Mouse (Mus musculus) embryonic facial prominence, embryonic 13.5 days (tissue): Measurements from ENCODE around the gene Zfp12. TPM values are rescaled to one million over a fixed set of nuclear protein-coding genes. Genes with fewer than 3 reads are reported as not detected.

Experiments
- ATAC-seq: fragments of 200-750 bp; cut with Nextera tagmentation; 2 replicates; pipeline ENCODE4 v1.8.0; 2017; ENCODE audit warnings: low read depth; ENCODE audit not compliant: insufficient number of reproducible peaks, insufficient read depth, low FRiP score, low TSS enrichment
- H3K27ac ChIP-seq: fragments of 300-500 bp; sonication (generic); 2 replicates; pipeline ENCODE4 v1.5.1; 2015; ENCODE audit warnings: moderate library complexity, mild to moderate bottlenecking, inconsistent platforms
- H3K27me3 ChIP-seq: fragments of 300-500 bp; sonication (generic); 2 replicates; pipeline ENCODE4 v1.6.1; 2015; ENCODE audit warnings: mild to moderate bottlenecking, inconsistent platforms
- H3K36me3 ChIP-seq: fragments of 300-500 bp; sonication (generic); 2 replicates; pipeline ENCODE4 v1.6.1; 2015; ENCODE audit warnings: mild to moderate bottlenecking, inconsistent platforms
- H3K4me1 ChIP-seq: fragments of 300-500 bp; sonication (generic); 2 replicates; pipeline ENCODE4 v1.6.1; 2015; ENCODE audit warnings: inconsistent platforms
- H3K4me2 ChIP-seq: fragments of 300-500 bp; sonication (generic); 2 replicates; pipeline ENCODE4 v1.6.1; 2015; ENCODE audit warnings: moderate library complexity, mild to moderate bottlenecking, inconsistent platforms
- H3K4me3 ChIP-seq: fragments of 300-500 bp; sonication (generic); 2 replicates; pipeline ENCODE4 v1.5.1; 2015; ENCODE audit warnings: mild to moderate bottlenecking, inconsistent platforms
- H3K9ac ChIP-seq: fragments of 300-500 bp; sonication (generic); 2 replicates; pipeline ENCODE4 v1.6.1; 2015; ENCODE audit warnings: mild to moderate bottlenecking, inconsistent platforms
- H3K9me3 ChIP-seq: fragments of 300-500 bp; sonication (generic); 2 replicates; pipeline ENCODE4 v1.6.1; 2016; ENCODE audit warnings: inconsistent platforms
- WGBS: fragments of 180-500 bp; shearing (Covaris S2); methylation state at CpG from one replicate; pipeline ENCODE4 v1.1.7; 2015; ENCODE audit warnings: mixed read lengths; 5-methylcytosine and 5-hydroxymethylcytosine counted together
- polyA plus RNA-seq: library from polyadenylated mRNA; unstranded; fragments of >200 nt; fragmentation: Nextera tagmentation; extraction: Ambion mirVana; gene quantifications from 2 replicates; pipeline ENCODE4 v1.2.1, GENCODE M21; 2015

Zfp12 gene
- polyA plus RNA-seq, 1 experiment from 2014 or later, result 23.0 TPM

DNA sequence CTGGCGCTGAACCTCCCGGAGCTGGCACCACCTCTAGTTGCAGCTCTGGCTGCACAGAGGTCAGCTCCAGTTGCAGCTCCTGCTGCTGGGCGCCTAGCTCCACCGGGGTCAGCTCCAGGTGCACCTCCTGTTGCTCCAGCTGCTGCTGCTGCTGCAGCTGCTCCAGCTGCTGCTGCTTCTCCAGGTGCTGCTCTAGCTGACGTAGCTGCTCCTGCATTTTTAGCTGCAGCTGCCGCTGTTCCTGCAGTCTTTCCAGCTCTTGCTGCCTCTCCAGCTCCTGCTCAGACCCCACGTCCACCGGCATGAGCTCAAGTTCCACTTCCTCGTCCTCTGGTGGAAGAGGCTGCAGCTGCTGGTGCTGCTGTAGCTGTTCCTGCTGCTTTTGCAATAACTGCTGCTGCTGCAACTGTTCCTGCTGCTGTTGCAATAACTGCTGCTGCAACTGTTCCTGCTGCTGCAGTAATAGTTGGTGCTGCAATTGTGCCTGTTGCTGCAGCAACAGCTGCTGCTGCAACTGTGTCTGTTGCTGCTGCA, 53.5 kb downstream of the Zfp12 start:
- peak overlapping the region; percentile 34 for H3K4me3 ChIP-seq
- peak overlapping the region; percentile 57 for H3K4me2 ChIP-seq
- peaks cover 23% of the 10 kb centered on the region for H3K4me1 ChIP-seq
- no peaks in the 10 kb centered on the region for H3K36me3 ChIP-seq
- H3K27me3 ChIP-seq, result peaks cover 96% of the 10 kb centered on the region
- WGBS, result 11% methylated on average over 9 of the region's 9 CpGs
- H3K27ac ChIP-seq, result no peak overlapping the region
- H3K9ac ChIP-seq, result peak overlapping the region; percentile 59
- no peaks in the 10 kb centered on the region for H3K9me3 ChIP-seq
- no peak for ATAC-seq

DNA sequence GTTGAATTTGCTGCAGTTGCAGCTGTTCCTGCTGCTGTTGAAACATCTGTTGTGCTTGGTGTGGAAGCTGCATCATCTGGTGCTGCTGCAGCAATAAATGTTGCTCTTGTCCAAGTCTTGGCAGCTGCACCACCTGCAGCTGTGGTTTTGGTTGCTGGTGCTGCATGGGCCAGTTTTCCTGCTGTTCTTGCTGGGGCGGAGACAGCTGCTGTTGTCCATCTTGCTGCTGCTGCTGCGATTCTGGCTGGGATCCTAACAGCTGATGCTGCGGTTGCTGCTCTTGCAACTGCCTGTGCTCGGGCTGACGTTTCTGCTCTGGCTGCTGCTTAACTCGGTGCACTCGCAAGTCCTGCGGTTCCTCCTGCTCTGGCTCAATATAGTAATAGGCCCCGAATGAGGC, 54.3 kb downstream of the Zfp12 start:
- Histone ChIP-seq H3K36me3 (no peaks in the 10 kb centered on the region), H3K9me3 (no peaks in the 10 kb centered on the region), H3K9ac (no peak overlapping the region), H3K27ac (no peak overlapping the region), H3K4me3 (no peak overlapping the region), H3K4me1 (peaks cover 31% of the 10 kb centered on the region), H3K4me2 (no peak overlapping the region), H3K27me3 (peaks cover 100% of the 10 kb centered on the region)
- ATAC-seq, result no peak
- WGBS, result 69% methylated on average over 9 of the region's 9 CpGs

DNA sequence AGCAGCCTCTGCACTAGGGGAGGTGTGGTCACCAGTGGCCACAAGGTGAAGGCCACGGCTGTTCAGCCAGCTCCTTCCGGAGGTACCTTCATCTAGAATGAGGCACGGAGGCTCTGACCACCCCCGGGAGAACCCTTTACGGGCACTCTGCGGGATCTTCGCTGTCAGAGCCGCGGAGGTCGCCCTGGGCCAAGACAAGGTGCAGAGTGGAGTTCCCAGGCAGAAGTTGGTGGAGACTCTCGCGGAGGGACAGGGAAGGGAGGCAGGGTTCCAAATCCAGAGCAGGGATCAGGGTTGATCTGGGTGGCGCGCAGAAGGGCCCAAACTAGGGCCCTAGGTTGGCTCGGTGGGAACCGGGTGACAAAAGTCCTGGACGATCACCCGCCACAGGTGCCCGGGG, 57.9 kb downstream of the Zfp12 start:
- ATAC-seq, result no peak
- peak overlapping the region; percentile 95 for H3K4me2 ChIP-seq
- peaks cover 68% of the 10 kb centered on the region for H3K27me3 ChIP-seq
- H3K9me3 ChIP-seq, result no peaks in the 10 kb centered on the region
- H3K4me3 ChIP-seq, result peak overlapping the region; percentile 58
- WGBS, result 2% methylated on average over 19 of the region's 19 CpGs
- no peaks in the 10 kb centered on the region for H3K36me3 ChIP-seq
- peaks cover 27% of the 10 kb centered on the region for H3K4me1 ChIP-seq
- peak overlapping the region; percentile 77 for H3K9ac ChIP-seq
- H3K27ac ChIP-seq, result 0 out of 2 replicates have a peak overlapping the region, but pooled peaks have one; percentile 4

DNA sequence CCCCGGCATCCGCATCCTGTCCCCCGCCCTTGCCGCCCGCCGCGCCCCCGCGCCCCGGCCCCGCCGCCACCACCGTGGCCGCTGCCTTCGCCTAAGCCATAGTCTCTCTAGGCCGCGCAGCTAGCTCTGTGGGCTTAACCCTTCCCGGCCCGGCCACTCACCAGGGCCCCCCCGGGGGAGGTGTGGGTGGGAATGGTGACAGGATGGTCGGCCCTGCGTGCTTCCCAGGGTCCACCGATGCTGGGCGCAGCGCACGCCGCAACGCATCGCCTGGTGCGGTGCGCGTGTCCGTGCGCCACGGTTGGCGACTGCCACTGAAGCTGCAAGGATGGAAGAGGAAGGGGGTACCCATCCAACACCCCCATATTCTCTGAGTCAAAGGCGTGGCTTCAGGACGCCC, 58.4 kb downstream of the Zfp12 start, which contains the start of gene Zfp853:
TSS of gene Zfp853 (minus strand) at position 220 of the 400 bp plus-strand sequence.
- no peaks in the 10 kb centered on the region for H3K9me3 ChIP-seq
- 0 out of 2 replicates have a peak, but pooled peaks have one; percentile 38 for ATAC-seq
- H3K9ac ChIP-seq, result peak within 1 kb of the TSS; percentile 77
- H3K27me3 ChIP-seq, result peaks cover 63% of the 10 kb centered on the region
- 0 out of 2 replicates have a peak within 1 kb of the TSS, but pooled peaks have one; percentile 4 for H3K27ac ChIP-seq
- under 1% methylated on average over 38 of the region's 38 CpGs for WGBS
- H3K4me1 ChIP-seq, result peaks cover 22% of the 10 kb centered on the region
- H3K4me3 ChIP-seq, result peak within 1 kb of the TSS; percentile 58
- peak within 1 kb of the TSS; percentile 95 for H3K4me2 ChIP-seq
- peaks cover 1% of the 10 kb centered on the region for H3K36me3 ChIP-seq

DNA sequence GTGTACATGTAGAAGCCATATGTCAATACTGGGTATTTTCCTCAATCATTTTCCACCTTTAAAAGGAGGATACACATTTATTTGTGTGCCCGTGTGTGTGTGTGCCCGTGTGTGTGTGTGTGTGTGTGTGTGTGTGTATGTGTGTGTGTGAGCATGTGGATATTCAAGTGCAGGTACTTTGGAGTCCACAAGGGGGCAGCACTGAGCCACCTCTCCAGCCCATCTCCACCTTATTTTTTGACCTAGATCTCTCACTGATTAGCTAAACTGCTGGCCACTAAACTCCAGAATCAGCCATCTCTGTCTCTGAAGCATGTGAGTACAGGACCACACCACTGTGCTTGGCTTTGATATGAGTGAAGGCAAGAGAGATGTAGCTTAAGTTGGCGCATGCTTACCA, 59.9 kb downstream of the Zfp12 start:
- no peak for ATAC-seq
- Histone ChIP-seq H3K27ac (no peak overlapping the region), H3K36me3 (peaks cover 16% of the 10 kb centered on the region), H3K9me3 (no peaks in the 10 kb centered on the region), H3K4me3 (no peak overlapping the region), H3K4me2 (no peak overlapping the region), H3K9ac (no peak overlapping the region), H3K27me3 (peaks cover 48% of the 10 kb centered on the region), H3K4me1 (peaks cover 18% of the 10 kb centered on the region)
- WGBS, result 91% methylated on average over 3 of the region's 3 CpGs

DNA sequence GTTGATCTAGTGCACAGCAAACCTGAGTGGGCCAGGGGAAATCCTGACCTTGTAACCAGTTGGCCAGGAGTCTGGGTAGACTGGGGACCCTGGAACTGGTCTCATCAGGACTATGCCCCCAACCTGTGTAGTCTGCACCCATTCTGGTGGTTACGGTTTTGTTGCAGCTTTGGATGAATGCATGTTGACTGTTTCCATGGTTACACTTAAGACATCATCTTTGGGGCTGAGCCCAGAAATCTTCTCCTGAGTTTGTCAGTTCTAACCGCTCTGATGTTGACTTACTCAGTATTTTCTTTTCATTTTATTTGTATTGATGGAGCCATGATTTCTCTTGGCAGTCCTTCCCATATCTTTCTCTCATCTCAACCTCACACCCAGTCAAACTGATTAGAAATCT, 60.4 kb downstream of the Zfp12 start:
- peaks cover 18% of the 10 kb centered on the region for H3K4me1 ChIP-seq
- H3K9me3 ChIP-seq, result no peaks in the 10 kb centered on the region
- no peak for ATAC-seq
- H3K36me3 ChIP-seq, result peaks cover 21% of the 10 kb centered on the region
- peaks cover 44% of the 10 kb centered on the region for H3K27me3 ChIP-seq
- WGBS, result 81% methylated on average over 2 of the region's 2 CpGs
- H3K9ac ChIP-seq, result no peak overlapping the region
- no peak overlapping the region for H3K27ac ChIP-seq
- no peak overlapping the region for H3K4me2 ChIP-seq
- no peak overlapping the region for H3K4me3 ChIP-seq

DNA sequence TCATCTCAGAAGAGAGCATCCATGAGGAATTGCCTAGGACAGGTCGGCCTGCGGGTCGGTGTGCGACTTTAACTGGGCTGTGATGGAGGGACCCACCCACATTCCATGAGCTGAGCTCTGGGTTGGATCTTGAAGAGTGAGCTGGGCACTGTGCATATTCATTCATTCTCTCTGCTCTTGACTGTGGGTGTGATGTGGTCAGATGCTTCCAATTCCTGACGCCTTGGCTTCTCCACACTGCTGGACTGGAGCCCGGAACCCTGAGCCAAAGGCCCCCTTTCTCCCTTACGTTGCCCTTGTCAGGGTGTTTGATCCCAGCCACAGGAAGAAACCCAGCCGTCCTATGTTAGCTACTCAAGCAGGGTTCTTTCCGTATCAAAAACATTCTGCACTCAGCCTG, 63.0 kb downstream of the Zfp12 start:
- no peaks in the 10 kb centered on the region for H3K9me3 ChIP-seq
- no peak overlapping the region for H3K4me2 ChIP-seq
- no peak overlapping the region for H3K4me3 ChIP-seq
- no peak for ATAC-seq
- no peak overlapping the region for H3K9ac ChIP-seq
- H3K27ac ChIP-seq, result no peak overlapping the region
- H3K27me3 ChIP-seq, result peaks cover 17% of the 10 kb centered on the region
- H3K36me3 ChIP-seq, result peaks cover 47% of the 10 kb centered on the region
- 92% methylated on average over 9 of the region's 9 CpGs for WGBS
- H3K4me1 ChIP-seq, result peaks cover 11% of the 10 kb centered on the region

DNA sequence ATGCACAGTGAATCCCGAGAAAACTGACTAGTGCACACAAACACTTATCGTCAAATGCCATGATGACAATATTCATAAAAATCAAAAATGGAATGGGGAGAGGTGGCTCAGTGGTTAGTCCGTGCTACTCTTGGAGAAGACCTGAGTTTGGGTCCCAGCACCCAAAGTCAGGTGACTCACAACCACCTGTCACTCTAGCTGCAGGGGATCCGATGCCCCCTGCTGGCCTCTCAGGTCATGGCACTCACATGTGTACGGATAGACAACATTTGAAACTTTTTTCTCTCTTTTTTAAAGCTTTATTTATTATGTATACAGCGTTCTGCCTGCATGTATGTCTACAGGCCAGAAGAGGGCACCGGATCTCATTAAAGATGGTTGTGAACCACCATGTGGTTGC, 63.4 kb downstream of the Zfp12 start:
- Histone ChIP-seq H3K27ac (no peak overlapping the region), H3K4me1 (peaks cover 9% of the 10 kb centered on the region), H3K9ac (no peak overlapping the region), H3K4me3 (no peak overlapping the region), H3K36me3 (peaks cover 51% of the 10 kb centered on the region), H3K27me3 (peaks cover 13% of the 10 kb centered on the region), H3K4me2 (no peak overlapping the region), H3K9me3 (no peaks in the 10 kb centered on the region)
- ATAC-seq, result no peak
- WGBS, result 92% methylated on average over 7 of the region's 7 CpGs

Other genes with a start within 250 kb of the Zfp12 start
- 51.1 and 51.3 TPM in 2 replicates for gene Rnf216, start 122.2 kb upstream of the Zfp12 start, polyA plus RNA-seq
- gene Olfr718-ps1, start 87.6 kb upstream of the Zfp12 start, polyA plus RNA-seq, result 0.06 and 0.36 TPM in 2 replicates
- 19.0 and 21.2 TPM in 2 replicates for gene Rbak, start 54.4 kb upstream of the Zfp12 start, polyA plus RNA-seq
- not detected in 2 replicates for gene Spdye4b, start 54.1 kb upstream of the Zfp12 start, polyA plus RNA-seq
- not detected in 2 replicates for gene Spdye4a, start 8.3 kb upstream of the Zfp12 start, polyA plus RNA-seq
- 4.5 and 4.7 TPM in 2 replicates for gene Zfp316, start 34.9 kb downstream of the Zfp12 start, polyA plus RNA-seq
- gene Zfp853, start 58.5 kb downstream of the Zfp12 start, polyA plus RNA-seq, result 0.32 and 0.34 TPM in 2 replicates
- 35.6 and 39.9 TPM in 2 replicates for gene E130309D02Rik, start 80.2 kb downstream of the Zfp12 start, polyA plus RNA-seq
- 79.9 and 84.5 TPM in 2 replicates for gene Zdhhc4, start 94.1 kb downstream of the Zfp12 start, polyA plus RNA-seq
- gene Grid2ip, start 122.2 kb downstream of the Zfp12 start, polyA plus RNA-seq, result 0.52 and 1.1 TPM in 2 replicates
- gene Kdelr2, start 168.7 kb downstream of the Zfp12 start, polyA plus RNA-seq, result 355 and 381 TPM in 2 replicates
- 9.7 and 12.4 TPM in 2 replicates for gene Daglb, start 229.4 kb downstream of the Zfp12 start, polyA plus RNA-seq